Mouse (Mus musculus) small intestine, adult 2 months (tissue): ENCODE results near the gene Eps15l1.

Experiments
- CTCF ChIP-seq: fragments of 200-500 bp; IDR thresholded peaks from 2 replicates; pipeline ENCODE4 v1.5.1; 2012; ENCODE audit warnings: low read depth, mild to moderate bottlenecking, control low read depth, inconsistent platforms, low read length, moderate library complexity, mixed read lengths; ENCODE audit not compliant: insufficient replicate concordance, insufficient read length; ENCODE audit errors: extremely low read depth
- POLR2A ChIP-seq: fragments of 200-500 bp; IDR thresholded peaks from 2 replicates; pipeline ENCODE4 v1.6.1; 2012; ENCODE audit warnings: low read depth, mild to moderate bottlenecking, control low read depth, inconsistent platforms, low read length, moderate library complexity

- TF ChIP-seq CTCF (no peak), POLR2A (no peak)
Measured at GRCm38 (mm10) chr8:72331631-72332030, 89.6 kb downstream of the Eps15l1 start.
